Mouse (Mus musculus) lung, embryonic 15.5 days (tissue): Measurements from ENCODE around the gene Nagk. TPM values are rescaled to one million over a fixed set of nuclear protein-coding genes. Genes with fewer than 3 reads are reported as not detected.
"Not testable (repeated sequence)": the region's sequence is repeated elsewhere in the genome, so short reads cannot be mapped to it uniquely, and the experiment has no call there.

Experiments used
- ATAC-seq: fragments of 200-750 bp; cut with Nextera tagmentation; 2 replicates; pipeline ENCODE4 v1.8.0; 2017; ENCODE audit warnings: moderate number of reproducible peaks, borderline replicate concordance; ENCODE audit not compliant: low FRiP score, low TSS enrichment; ENCODE audit errors: extremely low read depth
- H3K27ac ChIP-seq: fragments of 300-500 bp; sonication (generic); 2 replicates; pipeline ENCODE4 v1.5.1; 2015; ENCODE audit warnings: moderate library complexity, mild to moderate bottlenecking, inconsistent platforms
- H3K27me3 ChIP-seq: fragments of 300-500 bp; sonication (generic); 2 replicates; pipeline ENCODE4 v1.6.1; 2015; ENCODE audit warnings: inconsistent platforms
- H3K36me3 ChIP-seq: fragments of 300-500 bp; sonication (generic); 2 replicates; pipeline ENCODE4 v1.6.1; 2015; ENCODE audit warnings: inconsistent platforms
- H3K4me1 ChIP-seq: fragments of 300-500 bp; sonication (generic); 2 replicates; pipeline ENCODE4 v1.6.1; 2015; ENCODE audit warnings: inconsistent platforms
- H3K4me2 ChIP-seq: fragments of 300-500 bp; sonication (generic); 2 replicates; pipeline ENCODE4 v1.6.1; 2015; ENCODE audit warnings: inconsistent platforms, mild to moderate bottlenecking, moderate library complexity
- H3K4me3 ChIP-seq: fragments of 300-500 bp; sonication (generic); 2 replicates; pipeline ENCODE4 v1.5.1; 2015; ENCODE audit warnings: mild to moderate bottlenecking, inconsistent platforms
- H3K9ac ChIP-seq: fragments of 300-500 bp; sonication (generic); 2 replicates; pipeline ENCODE4 v1.6.1; 2015; ENCODE audit warnings: inconsistent platforms
- H3K9me3 ChIP-seq: fragments of 300-500 bp; sonication (generic); 2 replicates; pipeline ENCODE4 v1.6.1; 2016; ENCODE audit warnings: inconsistent platforms
- WGBS: fragments of 180-500 bp; shearing (Covaris S2); methylation state at CpG from one replicate; pipeline ENCODE4 v1.1.7; 2015; 5-methylcytosine and 5-hydroxymethylcytosine counted together
- polyA plus RNA-seq: library from polyadenylated mRNA; unstranded; fragments of >200 nt; fragmentation: Nextera tagmentation; extraction: Ambion mirVana; gene quantifications from 2 replicates; pipeline ENCODE4 v1.2.1, GENCODE M21; 2015

The Nagk gene
- polyA plus RNA-seq, 1 experiment from 2014 or later, result 59.1 TPM

DNA sequence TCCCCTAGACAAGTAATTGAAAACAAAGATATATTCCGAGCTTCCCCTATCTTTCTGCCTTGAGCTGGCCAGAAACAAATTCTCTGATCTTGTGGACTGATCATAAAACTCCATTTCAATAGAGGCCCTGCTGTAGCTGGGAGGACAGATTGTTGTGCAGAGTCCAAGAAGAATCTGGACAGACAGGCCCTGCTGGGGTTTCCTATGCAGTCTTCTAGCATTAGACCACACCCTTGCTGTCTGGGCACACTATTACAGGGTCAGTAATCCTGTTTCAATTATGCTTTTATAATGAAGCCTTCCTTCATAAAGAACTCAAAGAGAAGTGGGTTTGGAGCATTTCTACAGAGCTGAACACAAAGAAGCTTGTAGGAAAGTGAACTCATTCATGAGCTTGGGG lies 24.2 kb downstream of the Nagk start:
- Histone ChIP-seq H3K4me1 (peaks cover 8% of the 10 kb centered on the region; the same call in 1 of the 2 replicates), H3K9ac (no peak overlapping the region), H3K27ac (no peak overlapping the region), H3K4me2 (no peak overlapping the region), H3K4me3 (no peak overlapping the region), H3K9me3 (no peaks in the 10 kb centered on the region), H3K36me3 (peaks cover 7% of the 10 kb centered on the region), H3K27me3 (no peaks in the 10 kb centered on the region)
- ATAC-seq, result no peak
- WGBS, result 73% methylated on average over 1 of the region's 1 CpGs

DNA sequence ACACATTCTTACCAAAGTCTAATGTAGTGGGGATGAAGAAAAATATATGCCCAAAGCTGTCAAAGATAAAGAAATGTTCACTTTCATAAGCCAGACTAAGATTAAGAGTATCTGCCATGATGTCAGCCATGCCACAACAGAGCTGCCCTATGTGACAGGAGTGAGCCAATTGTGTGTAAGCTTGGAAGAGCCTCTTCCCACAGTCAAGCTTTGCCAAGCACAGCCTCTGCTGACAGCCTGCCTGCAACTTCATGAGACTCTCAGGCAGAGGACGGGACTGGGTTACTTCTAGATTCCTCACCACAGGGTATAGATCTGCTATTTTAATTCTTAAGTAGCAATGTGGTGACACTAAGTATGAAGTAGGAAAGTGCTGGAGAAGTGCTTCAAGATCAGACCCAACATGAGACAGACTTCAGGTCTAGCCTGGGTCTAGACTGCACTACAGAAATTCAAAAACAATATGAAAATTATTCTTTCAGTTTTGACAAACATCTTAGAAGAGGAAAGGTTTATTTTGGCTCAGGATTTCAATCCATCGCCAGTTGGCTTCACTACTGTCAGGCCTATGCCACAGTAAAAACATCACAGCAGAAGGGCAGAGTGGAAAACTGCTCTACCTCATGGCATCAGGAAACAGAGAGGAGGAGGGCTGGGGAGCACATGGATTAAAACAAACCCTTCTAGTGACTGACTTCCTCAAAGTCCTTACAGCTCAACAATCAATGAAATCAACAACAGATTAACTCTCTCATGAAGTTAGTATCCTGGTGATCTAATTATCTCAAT lies 26.1 kb downstream of the Nagk start:
- no peak overlapping the region for H3K9ac ChIP-seq
- no peak overlapping the region for H3K27ac ChIP-seq
- H3K9me3 ChIP-seq, result no peaks in the 10 kb centered on the region
- no peak for ATAC-seq
- WGBS, result 80% methylated on average over 2 of the region's 2 CpGs
- no peak overlapping the region for H3K4me2 ChIP-seq
- peaks cover 6% of the 10 kb centered on the region for H3K36me3 ChIP-seq
- H3K4me1 ChIP-seq, result peaks cover 8% of the 10 kb centered on the region; the same call in 1 of the 2 replicates
- H3K4me3 ChIP-seq, result no peak overlapping the region
- no peaks in the 10 kb centered on the region for H3K27me3 ChIP-seq

DNA sequence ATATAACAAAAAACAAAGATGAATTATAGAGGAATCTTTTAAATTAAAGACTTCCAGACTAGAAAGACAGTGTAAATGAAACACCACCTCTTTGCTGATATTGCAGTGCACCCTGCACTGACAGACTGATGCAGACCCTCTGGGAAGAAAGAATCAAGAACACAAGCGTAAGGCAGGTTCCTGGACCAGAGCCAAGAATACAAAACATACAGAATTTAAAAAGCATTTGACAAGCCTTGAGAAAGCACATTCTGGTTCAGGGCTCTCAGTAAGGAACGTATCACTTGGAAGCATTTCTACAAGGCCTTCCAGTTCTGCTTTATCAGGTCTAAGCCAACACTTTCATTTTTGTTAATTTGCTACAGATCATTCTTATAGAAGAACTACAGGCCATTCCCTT lies 27.1 kb downstream of the Nagk start:
- WGBS, result 28% methylated on average over 2 of the region's 2 CpGs
- no peaks in the 10 kb centered on the region for H3K27me3 ChIP-seq
- H3K27ac ChIP-seq, result no peak overlapping the region
- peaks cover 8% of the 10 kb centered on the region; the same call in 1 of the 2 replicates for H3K4me1 ChIP-seq
- peaks cover 3% of the 10 kb centered on the region; the same call in 1 of the 2 replicates for H3K36me3 ChIP-seq
- H3K9ac ChIP-seq, result no peak overlapping the region
- ATAC-seq, result no peak
- H3K4me2 ChIP-seq, result no peak overlapping the region
- H3K9me3 ChIP-seq, result no peaks in the 10 kb centered on the region
- no peak overlapping the region for H3K4me3 ChIP-seq

DNA sequence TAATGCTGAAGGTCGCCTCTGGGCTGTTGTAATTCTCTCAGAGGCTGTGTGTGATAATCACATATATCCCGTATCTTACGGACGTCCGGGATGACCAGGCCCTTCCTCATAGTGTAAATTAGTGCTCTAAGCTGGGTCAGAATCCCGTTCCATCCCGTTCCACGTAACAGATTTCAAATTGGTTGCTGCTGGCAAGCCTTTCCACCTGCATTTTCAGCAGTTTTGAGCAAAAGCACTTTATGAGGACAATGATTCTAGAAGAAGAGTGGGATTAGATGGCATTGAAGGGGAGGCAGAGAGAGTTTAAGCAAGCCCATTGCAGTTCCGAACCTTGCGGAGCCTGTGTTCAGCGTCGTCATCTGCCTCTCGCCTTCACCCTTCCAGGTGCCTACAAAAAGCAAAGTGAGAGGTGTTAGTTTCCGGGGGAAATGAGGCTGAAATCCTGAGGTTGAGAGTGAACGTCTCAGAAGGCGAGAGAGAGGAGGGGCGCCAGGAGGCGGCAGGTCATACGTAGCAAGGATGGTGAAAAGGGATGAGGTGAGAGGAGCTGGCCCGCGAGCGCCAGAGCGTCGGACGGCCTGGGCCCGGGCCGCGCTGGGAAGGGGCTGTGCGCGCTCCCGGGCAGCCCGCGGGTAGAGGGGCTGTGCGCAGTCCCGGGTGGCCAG lies 36.3 kb downstream of the Nagk start:
- peaks cover 12% of the 10 kb centered on the region for H3K4me1 ChIP-seq
- no peaks in the 10 kb centered on the region for H3K27me3 ChIP-seq
- H3K9me3 ChIP-seq, result no peaks in the 10 kb centered on the region
- ATAC-seq, result peak; percentile 82
- H3K36me3 ChIP-seq, result peaks cover 2% of the 10 kb centered on the region; the same call in 1 of the 2 replicates
- peak overlapping the region; percentile 63 for H3K9ac ChIP-seq
- peak overlapping the region; percentile 86 for H3K4me2 ChIP-seq
- whole genome bisulfite sequencing, result under 1% methylated on average over 35 of the region's 35 CpGs
- peak overlapping the region; percentile 85 for H3K27ac ChIP-seq
- H3K4me3 ChIP-seq, result peak overlapping the region; percentile 70

DNA sequence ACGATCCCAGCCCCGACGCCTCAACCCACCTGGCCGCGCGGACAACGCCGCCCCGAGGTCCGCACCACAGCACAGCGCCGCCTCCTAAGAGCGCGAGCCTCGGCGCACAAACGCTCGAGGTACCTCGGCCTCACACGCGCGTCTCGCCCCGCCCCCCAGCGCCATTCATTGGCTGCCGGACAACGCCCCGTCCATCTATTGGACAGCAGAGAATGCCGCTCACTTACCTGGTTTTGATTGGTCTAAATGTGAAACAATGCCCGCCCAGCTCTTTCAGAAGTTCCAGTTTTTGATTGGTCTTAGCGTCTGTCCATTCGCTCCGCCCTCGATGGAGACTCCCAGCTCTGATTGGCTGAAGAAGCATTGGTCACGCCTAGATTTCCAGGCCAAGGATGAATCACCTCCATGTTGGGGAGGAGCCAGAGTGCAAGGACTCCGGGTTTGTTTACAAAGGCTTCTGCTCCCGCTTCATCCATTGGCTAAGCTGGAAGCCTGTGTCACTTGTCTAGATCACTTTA lies 36.9 kb downstream of the Nagk start, which contains the start of gene Paip2b:
TSS of gene Paip2b (minus strand) at position 136 of the 518 bp plus-strand sequence.
- Histone ChIP-seq H3K36me3 (peaks cover 2% of the 10 kb centered on the region; the same call in 1 of the 2 replicates), H3K4me2 (peak within 1 kb of the TSS; percentile 86), H3K27me3 (no peaks in the 10 kb centered on the region), H3K4me1 (peaks cover 12% of the 10 kb centered on the region), H3K27ac (peak within 1 kb of the TSS; percentile 85), H3K9me3 (no peaks in the 10 kb centered on the region), H3K9ac (peak within 1 kb of the TSS; percentile 63), H3K4me3 (peak within 1 kb of the TSS; percentile 70)
- WGBS, result under 1% methylated on average over 37 of the region's 37 CpGs
- peak; percentile 98 for ATAC-seq

DNA sequence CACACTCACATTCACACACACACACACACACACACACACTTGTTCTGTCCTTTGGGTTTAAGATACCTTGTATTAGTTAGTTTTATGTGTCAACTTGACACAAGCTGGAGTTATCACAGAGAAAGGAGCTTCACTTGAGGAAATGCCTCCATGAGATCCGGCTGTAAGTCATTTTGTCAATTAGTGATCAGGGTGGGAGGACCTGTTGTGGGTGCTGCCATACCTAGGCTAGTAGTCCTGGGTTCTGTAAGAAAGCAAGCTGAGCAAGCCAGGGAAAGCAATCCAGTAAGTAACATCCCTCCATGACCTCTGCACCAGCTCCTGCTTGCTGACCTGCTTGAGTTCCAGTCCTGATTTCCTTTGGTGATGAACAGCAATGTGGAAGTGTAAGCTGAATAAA lies 37.6 kb downstream of the Nagk start:
- 68% methylated on average over 1 of the region's 1 CpGs for WGBS
- not testable (repeated sequence) for ATAC-seq, H3K27me3 ChIP-seq, H3K9me3 ChIP-seq, H3K9ac ChIP-seq, H3K36me3 ChIP-seq
- peak overlapping the region; percentile 52 for H3K4me2 ChIP-seq
- H3K4me1 ChIP-seq, result peaks cover 12% of the 10 kb centered on the region
- H3K4me3 ChIP-seq, result peak overlapping the region; percentile 28; the same call in 1 of the 2 replicates
- peak overlapping the region; percentile 65 for H3K27ac ChIP-seq

DNA sequence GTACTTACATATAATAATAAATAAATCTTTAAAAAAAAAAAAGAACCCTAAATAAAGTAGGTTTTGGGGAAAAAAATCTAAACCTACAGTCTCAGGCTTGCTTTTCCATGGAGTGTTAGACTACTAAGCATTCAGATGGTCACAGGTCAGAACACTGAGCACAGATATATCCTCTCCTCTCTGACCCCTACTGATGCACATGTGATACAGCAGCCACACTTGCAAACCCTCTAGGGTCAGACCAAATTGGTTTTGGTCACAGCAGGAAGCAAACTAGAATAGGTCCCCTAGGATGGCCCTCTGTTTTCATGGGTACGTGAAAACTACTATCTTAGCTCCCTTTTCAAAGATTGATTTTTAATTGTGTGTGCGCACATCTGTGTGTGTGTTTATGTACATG lies 42.0 kb downstream of the Nagk start:
- no peak overlapping the region for H3K4me3 ChIP-seq
- WGBS, result 88% methylated on average over 2 of the region's 2 CpGs

DNA sequence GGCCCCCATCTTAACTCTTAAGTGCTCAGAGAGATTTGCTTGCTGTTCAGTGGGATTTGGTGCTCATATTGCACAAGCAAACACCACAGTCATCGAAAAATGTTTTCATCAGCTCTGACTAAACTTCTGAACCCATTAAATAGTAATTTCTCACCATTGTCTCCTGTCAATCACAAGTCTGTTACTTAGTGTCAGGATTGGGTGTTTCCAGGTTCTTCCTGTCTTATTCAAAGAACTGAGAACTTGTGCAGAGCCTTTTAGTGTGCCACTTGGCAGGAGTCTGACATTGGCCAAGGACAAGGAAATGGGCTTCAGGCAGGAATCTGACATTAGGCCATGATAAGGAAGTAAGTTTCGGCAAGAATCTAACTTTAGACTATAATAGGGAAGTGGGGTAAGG lies 43.3 kb downstream of the Nagk start:
- H3K9me3 ChIP-seq, result no peaks in the 10 kb centered on the region

More for the DNA sequence above, 42.0 kb downstream of the Nagk start:
- H3K4me1 ChIP-seq, result 0 out of 2 replicates have a peak, but pooled peaks cover 3% of the 10 kb centered on the region
- H3K27me3 ChIP-seq, result no peaks in the 10 kb centered on the region
- no peaks in the 10 kb centered on the region for H3K36me3 ChIP-seq
- no peak overlapping the region for H3K9ac ChIP-seq
- no peak for ATAC-seq
- no peaks in the 10 kb centered on the region for H3K9me3 ChIP-seq
- no peak overlapping the region for H3K4me2 ChIP-seq
- no peak overlapping the region for H3K27ac ChIP-seq

DNA sequence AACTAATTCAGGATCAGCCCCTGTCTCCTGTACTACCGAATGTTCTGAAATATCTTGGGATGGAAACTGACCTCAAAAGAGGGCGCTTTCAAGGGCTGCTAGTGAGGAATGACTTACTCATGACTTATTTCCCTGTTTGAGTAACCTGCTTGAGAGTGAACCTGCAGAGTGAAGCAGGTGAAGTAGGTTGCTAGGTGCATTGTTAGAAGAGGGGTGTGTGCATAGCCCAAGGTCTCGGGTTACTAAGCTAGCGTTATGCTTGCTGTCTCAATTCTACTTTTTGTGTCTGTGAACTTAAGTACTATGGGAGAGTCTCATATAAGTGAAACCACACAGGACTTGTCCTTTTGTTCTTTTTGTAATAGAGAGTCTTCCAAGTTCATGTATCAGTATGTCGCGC lies 45.3 kb downstream of the Nagk start:
- WGBS, result 58% methylated on average over 6 of the region's 6 CpGs
- no peak for ATAC-seq

More for the DNA sequence above, 43.3 kb downstream of the Nagk start:
- Histone ChIP-seq H3K4me2 (no peak overlapping the region), H3K4me3 (no peak overlapping the region), H3K36me3 (no peaks in the 10 kb centered on the region), H3K4me1 (no peaks in the 10 kb centered on the region), H3K27me3 (no peaks in the 10 kb centered on the region), H3K27ac (no peak overlapping the region), H3K9ac (no peak overlapping the region)
- 66% methylated on average over 2 of the region's 2 CpGs for WGBS
- ATAC-seq, result no peak

DNA sequence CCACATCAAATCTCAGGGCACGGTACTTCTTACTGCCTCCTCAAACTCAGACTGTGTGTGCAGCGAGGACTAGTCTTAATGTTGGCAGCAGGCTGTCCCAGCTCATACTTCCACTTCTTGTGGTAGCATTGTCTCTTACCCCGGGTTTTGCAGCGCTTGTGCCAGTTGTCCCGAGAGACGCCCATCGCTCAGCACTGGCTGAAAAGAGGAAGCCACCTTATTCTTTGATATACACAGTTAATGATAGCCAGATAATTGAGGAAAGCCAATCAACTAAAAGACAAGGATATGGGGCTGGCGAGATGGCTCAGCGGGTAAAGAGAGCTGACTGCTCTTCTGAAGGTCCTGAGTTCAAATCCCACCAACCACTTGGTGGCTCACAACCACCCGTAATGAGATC lies 50.1 kb downstream of the Nagk start:
- Histone ChIP-seq H3K36me3 (no peaks in the 10 kb centered on the region), H3K27me3 (no peaks in the 10 kb centered on the region), H3K4me3 (no peak overlapping the region), H3K4me2 (no peak overlapping the region), H3K9ac (no peak overlapping the region), H3K9me3 (no peaks in the 10 kb centered on the region), H3K4me1 (no peaks in the 10 kb centered on the region), H3K27ac (no peak overlapping the region)
- WGBS, result 86% methylated on average over 10 of the region's 10 CpGs
- ATAC-seq, result no peak

More for the DNA sequence above, 45.3 kb downstream of the Nagk start:
- Histone ChIP-seq H3K4me2 (no peak overlapping the region), H3K36me3 (no peaks in the 10 kb centered on the region), H3K27ac (no peak overlapping the region), H3K9me3 (no peaks in the 10 kb centered on the region), H3K4me3 (no peak overlapping the region), H3K9ac (no peak overlapping the region), H3K27me3 (no peaks in the 10 kb centered on the region), H3K4me1 (no peaks in the 10 kb centered on the region)

DNA sequence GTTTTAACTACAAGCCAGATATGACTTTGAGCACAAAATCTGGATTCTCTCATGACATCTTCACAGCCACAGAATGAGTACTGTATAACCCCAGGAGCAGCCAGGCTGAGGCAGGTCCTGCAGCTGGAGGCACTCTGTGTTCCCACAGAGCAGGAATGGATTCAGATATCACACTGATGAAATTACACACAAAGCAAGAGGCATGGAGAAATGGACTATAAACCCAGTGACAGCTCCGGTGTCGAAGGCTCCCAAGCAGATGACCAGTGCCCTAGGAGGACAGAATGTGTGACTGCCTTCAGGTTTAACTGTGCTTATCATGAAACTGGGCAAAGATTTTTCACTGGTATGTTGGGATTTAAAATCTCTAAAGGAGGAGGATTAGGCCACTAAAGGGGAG lies 51.4 kb downstream of the Nagk start:
- Histone ChIP-seq H3K4me2 (no peak overlapping the region), H3K27ac (no peak overlapping the region), H3K4me1 (no peaks in the 10 kb centered on the region), H3K9me3 (no peaks in the 10 kb centered on the region), H3K9ac (no peak overlapping the region), H3K36me3 (no peaks in the 10 kb centered on the region), H3K4me3 (no peak overlapping the region), H3K27me3 (no peaks in the 10 kb centered on the region)
- ATAC-seq, result no peak
- 88% methylated on average over 2 of the region's 2 CpGs for WGBS

DNA sequence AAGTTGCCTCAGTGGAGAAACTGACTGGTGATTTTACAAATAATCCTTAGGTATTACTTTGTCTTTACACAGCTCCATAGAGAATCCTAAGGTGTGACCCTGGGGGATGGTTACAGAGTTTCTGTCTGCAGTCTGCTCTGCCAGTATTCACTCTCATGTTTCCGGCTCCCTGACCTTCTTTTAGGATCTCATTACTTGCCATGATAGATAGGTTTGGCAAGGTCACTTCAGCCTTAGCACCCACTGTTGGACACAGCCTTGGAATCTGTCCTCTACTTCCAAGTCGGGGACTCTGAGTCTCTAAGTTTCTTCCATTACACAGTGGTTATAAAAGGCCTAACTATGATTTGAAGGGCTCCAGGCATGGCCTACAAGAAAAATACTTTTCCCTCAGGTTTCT lies 54.7 kb downstream of the Nagk start:
- Histone ChIP-seq H3K36me3 (no peaks in the 10 kb centered on the region), H3K4me2 (no peak overlapping the region), H3K4me1 (no peaks in the 10 kb centered on the region), H3K27ac (no peak overlapping the region), H3K27me3 (no peaks in the 10 kb centered on the region), H3K9me3 (no peaks in the 10 kb centered on the region), H3K4me3 (no peak overlapping the region), H3K9ac (no peak overlapping the region)
- no peak for ATAC-seq
- 79% methylated on average over 2 of the region's 2 CpGs for WGBS
